Mouse (Mus musculus) forebrain, embryonic 15.5 days (tissue): ENCODE results near the gene Adam23. TPM values are rescaled to one million over a fixed set of nuclear protein-coding genes. Genes with fewer than 3 reads are reported as not detected.

Source experiments
- ATAC-seq: fragments of 200-750 bp; cut with Nextera tagmentation; replicated peaks from 2 replicates; pipeline ENCODE4 v1.8.0; 2017; ENCODE audit warnings: mild to moderate bottlenecking, moderate TSS enrichment, moderate library complexity
- H3K27ac ChIP-seq: fragments of 300-500 bp; sonication (generic); replicated peaks from 2 replicates; pipeline ENCODE4 v1.5.1; 2015; ENCODE audit warnings: mild to moderate bottlenecking, inconsistent platforms
- H3K27me3 ChIP-seq: fragments of 300-500 bp; sonication (generic); 2 replicates; pipeline ENCODE4 v1.6.1; 2015; ENCODE audit warnings: inconsistent platforms
- H3K36me3 ChIP-seq: fragments of 300-500 bp; sonication (generic); 2 replicates; pipeline ENCODE4 v1.6.1; 2015; ENCODE audit warnings: mild to moderate bottlenecking, inconsistent platforms
- H3K4me1 ChIP-seq: fragments of 300-500 bp; sonication (generic); 2 replicates; pipeline ENCODE4 v1.6.1; 2015; ENCODE audit warnings: inconsistent platforms
- H3K4me2 ChIP-seq: fragments of 300-500 bp; sonication (generic); replicated peaks from 2 replicates; pipeline ENCODE4 v1.6.1; 2015; ENCODE audit warnings: mild to moderate bottlenecking, inconsistent platforms
- H3K4me3 ChIP-seq: fragments of 300-500 bp; sonication (generic); 2 replicates; pipeline ENCODE4 v1.5.1; 2015; ENCODE audit warnings: mild to moderate bottlenecking, inconsistent platforms
- H3K9ac ChIP-seq: fragments of 300-500 bp; sonication (generic); replicated peaks from 2 replicates; pipeline ENCODE4 v1.6.1; 2015; ENCODE audit warnings: mild to moderate bottlenecking, inconsistent platforms
- H3K9me3 ChIP-seq: fragments of 300-500 bp; sonication (generic); 2 replicates; pipeline ENCODE4 v1.6.1; 2016; ENCODE audit warnings: inconsistent platforms
- WGBS: fragments of 180-500 bp; shearing (Covaris S2); methylation state at CpG from one replicate; pipeline ENCODE4 v1.1.7; 2015; ENCODE audit warnings: mixed read lengths; 5-methylcytosine and 5-hydroxymethylcytosine counted together
- polyA plus RNA-seq: library from polyadenylated mRNA; unstranded; fragments of >200 nt; fragmentation: Nextera tagmentation; extraction: Ambion mirVana; gene quantifications from 2 replicates; pipeline ENCODE4 v1.2.1, GENCODE M21; 2015

Gene Adam23
- polyA plus RNA-seq, 1 experiment from 2014 or later, result 10.6 TPM

DNA sequence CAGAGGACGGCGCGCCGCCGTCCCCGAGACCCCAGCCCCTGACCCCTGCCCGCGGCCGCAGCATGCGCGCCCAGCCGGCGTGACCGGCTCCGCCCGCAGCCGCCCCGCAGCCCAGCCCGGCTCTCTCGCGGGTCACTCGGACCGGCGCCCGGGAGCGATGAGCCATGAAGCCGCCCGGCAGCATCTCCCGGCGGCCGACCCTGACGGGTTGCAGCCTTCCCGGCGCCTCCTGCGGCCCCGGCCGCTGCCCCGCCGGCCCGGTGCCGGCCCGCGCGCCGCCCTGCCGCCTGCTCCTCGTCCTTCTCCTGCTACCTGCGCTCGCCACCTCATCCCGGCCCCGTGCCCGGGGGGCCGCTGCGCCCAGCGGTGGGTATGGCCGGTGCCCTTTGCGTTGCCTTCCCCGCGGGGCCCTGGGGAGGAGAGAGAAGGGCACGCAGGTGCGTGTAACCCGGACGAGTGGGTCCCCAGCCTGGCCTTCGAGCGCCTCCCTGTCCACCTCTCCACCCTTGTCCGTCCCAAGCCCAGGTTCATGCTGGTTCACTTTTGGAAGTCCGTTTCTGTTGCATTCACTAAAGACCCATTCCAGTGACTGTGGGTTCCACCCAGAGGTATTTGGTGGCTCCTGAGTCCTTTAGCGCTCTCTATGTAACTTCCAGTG lies 485 bp downstream of the Adam23 start:
- peak overlapping the region; percentile 77 for H3K4me3 ChIP-seq
- H3K36me3 ChIP-seq, result no peaks in the 10 kb centered on the region
- no peaks in the 10 kb centered on the region for H3K27me3 ChIP-seq
- no peaks in the 10 kb centered on the region for H3K9me3 ChIP-seq
- H3K4me2 ChIP-seq, result peak overlapping the region; percentile 96
- peak overlapping the region; percentile 79 for H3K9ac ChIP-seq
- peak overlapping the region; percentile 54 for H3K27ac ChIP-seq
- WGBS, result under 1% methylated on average over 62 of the region's 68 CpGs
- ATAC-seq, result peak; percentile 73
- H3K4me1 ChIP-seq, result peaks cover 11% of the 10 kb centered on the region

DNA sequence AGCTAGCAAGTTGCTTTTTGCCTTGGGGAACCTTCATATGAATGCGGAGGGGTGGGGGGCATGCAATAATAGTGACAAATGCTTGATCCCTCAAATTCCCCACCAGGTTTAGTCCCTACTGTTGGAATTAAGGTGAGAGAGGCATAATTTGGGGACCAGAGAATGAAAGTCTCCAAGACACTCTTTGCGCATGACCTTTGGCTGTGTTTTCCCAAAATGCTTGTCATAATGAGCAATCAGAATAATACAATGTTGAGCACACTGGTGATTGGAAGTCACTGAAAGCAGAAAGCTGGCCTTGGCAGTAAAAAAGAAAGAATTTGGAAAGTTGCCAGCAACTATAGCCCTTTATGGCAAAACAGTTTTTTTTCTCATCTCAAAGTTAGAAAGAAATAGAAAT lies 1.0 kb downstream of the Adam23 start:
- Histone ChIP-seq H3K9ac (peak overlapping the region; percentile 79), H3K9me3 (no peaks in the 10 kb centered on the region), H3K4me2 (peak overlapping the region; percentile 96), H3K36me3 (no peaks in the 10 kb centered on the region), H3K4me3 (peak overlapping the region; percentile 77), H3K27me3 (no peaks in the 10 kb centered on the region), H3K4me1 (peaks cover 11% of the 10 kb centered on the region), H3K27ac (no peak overlapping the region)
- no peak for ATAC-seq
- 50% methylated on average over 2 of the region's 2 CpGs for WGBS

DNA sequence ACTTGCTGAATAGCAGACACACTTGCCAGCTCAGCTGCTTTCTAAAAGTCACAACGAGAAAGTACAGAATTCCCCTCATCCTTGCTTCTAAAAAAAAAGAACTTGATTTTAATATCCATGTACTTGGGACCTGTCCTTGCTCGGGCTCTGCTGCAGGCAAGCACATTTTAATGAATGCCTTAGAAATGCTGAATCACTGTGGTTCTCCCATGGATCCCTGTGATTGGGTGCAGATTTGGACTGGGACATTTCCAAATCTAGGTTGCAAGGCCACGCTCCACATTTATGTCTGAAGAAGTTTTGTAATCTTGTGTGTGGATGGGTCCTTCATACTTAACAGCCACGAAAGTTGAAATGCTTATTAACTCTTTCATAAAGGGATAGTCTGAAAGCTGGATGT lies 4.4 kb downstream of the Adam23 start:
- H3K9me3 ChIP-seq, result no peaks in the 10 kb centered on the region
- no peak overlapping the region for H3K4me3 ChIP-seq
- peaks cover 11% of the 10 kb centered on the region for H3K4me1 ChIP-seq
- H3K27ac ChIP-seq, result no peak overlapping the region
- H3K4me2 ChIP-seq, result no peak overlapping the region
- no peak overlapping the region for H3K9ac ChIP-seq
- 87% methylated on average over 4 of the region's 4 CpGs for WGBS
- no peak for ATAC-seq
- no peaks in the 10 kb centered on the region for H3K36me3 ChIP-seq
- no peaks in the 10 kb centered on the region for H3K27me3 ChIP-seq

DNA sequence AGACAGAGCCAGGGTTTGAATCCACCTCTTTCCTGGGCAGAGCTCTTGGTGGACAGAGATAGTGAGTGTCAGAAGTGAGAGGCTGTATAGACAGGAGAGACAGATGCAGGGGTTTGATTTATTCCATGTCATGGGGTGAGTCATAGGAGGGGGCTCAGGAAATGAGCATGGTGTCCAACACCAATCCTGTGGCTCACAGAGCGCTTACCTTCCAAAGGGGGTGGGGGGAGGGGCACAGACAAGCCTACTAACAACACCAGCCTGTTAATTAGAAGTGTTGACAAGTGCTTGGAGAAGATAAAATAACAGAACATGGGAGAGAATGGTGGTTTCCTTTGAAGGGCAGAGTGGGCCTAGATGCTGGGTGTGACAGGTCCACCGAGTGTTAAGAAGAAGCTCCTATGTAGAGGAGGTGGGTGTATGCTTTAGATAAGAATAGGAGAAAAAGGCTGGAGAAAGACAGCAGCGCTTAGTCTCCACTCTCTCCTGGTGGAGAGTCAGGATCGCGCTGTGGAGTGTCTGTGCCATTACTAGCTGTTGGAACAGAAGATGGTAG lies 7.7 kb downstream of the Adam23 start:
- Histone ChIP-seq H3K4me2 (no peak overlapping the region), H3K27ac (no peak overlapping the region), H3K9ac (no peak overlapping the region), H3K27me3 (no peaks in the 10 kb centered on the region), H3K4me3 (no peak overlapping the region), H3K9me3 (no peaks in the 10 kb centered on the region), H3K4me1 (peaks cover 3% of the 10 kb centered on the region; the same call in 1 of the 2 replicates), H3K36me3 (no peaks in the 10 kb centered on the region)
- ATAC-seq, result no peak
- 79% methylated on average over 5 of the region's 5 CpGs for WGBS

DNA sequence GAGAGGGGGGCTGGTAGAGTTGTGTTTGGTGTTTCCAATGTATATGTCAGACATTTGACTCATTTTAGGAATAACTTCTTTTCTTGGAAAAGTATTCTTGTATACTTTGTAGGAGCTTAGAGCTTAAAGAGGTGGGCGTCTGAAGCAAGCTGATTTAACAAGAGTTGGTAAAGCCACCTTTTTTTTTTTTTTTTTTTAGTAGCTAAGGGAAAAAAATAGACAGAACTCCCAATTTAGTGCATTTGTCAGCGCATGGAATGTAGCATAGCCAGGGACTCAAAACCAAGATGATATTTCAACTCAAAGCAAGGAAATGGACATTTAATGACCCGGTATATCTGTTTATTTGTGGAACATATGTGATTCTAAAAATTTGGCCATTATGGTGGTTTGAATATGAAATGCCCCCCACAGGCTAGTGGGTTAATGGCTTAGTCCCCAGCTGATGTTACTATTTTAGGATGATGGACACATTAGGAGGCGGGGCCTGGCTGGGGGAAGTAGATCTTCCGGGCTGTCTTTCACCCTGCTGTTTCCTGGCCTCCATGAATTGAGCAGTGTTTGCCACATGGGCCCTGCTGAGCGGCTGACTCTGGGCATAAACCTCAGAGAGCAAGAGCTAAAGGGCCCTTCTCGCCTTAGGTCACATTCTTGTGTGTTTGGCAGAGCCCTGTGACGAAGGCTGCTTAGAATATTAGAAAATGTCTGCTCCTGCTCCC lies 12.3 kb downstream of the Adam23 start:
- Histone ChIP-seq H3K27ac (no peak overlapping the region), H3K9me3 (no peaks in the 10 kb centered on the region), H3K4me1 (peaks cover 11% of the 10 kb centered on the region; the same call in 1 of the 2 replicates), H3K4me2 (no peak overlapping the region), H3K4me3 (no peak overlapping the region), H3K27me3 (no peaks in the 10 kb centered on the region), H3K9ac (no peak overlapping the region), H3K36me3 (no peaks in the 10 kb centered on the region)
- 72% methylated on average over 8 of the region's 8 CpGs for WGBS
- ATAC-seq, result no peak

DNA sequence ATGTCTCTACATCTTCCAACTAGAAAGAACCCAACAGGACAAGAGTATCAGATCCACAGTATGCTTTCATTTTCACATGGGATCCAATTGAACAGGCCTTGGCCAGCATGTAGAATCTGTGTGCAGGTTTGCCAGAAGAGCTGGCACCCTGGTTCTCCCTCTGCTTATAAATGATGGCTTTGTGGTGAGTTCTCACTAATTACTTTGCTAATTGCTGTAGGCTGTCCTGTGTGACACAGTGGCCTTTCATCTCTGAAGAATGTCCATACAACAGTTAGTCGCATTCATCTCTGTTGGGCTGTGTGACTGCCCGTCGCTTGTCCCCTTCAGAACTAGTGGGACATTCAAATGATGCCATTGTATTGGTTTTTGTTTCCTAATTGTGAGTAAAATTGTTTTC lies 13.5 kb downstream of the Adam23 start:
- Histone ChIP-seq H3K4me2 (no peak overlapping the region), H3K4me3 (no peak overlapping the region), H3K9me3 (no peaks in the 10 kb centered on the region), H3K4me1 (peaks cover 11% of the 10 kb centered on the region; the same call in 1 of the 2 replicates), H3K36me3 (no peaks in the 10 kb centered on the region), H3K27ac (no peak overlapping the region), H3K9ac (no peak overlapping the region), H3K27me3 (no peaks in the 10 kb centered on the region)
- WGBS, result 25% methylated on average over 3 of the region's 3 CpGs
- ATAC-seq, result peak; percentile 53

DNA sequence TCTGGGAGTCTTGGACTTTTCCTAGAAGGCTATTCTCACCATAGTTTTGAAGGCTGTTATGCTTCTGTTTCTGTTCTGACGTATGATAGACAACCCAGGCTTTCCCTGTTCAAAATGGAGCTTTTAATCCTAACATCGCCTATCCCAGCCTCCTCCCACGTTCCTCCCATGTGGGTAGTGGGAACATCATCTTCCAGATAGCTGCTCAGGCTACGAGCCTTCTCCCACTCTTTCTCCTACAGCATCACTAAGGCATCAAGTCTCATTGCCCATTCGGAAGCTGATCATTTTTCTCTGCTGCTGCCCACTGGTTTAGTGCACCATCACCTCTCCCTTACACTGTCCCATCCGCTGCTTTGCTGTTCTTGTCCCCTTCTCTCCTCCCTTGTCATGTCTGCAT lies 14.2 kb downstream of the Adam23 start:
- Histone ChIP-seq H3K4me1 (peaks cover 11% of the 10 kb centered on the region; the same call in 1 of the 2 replicates), H3K9me3 (no peaks in the 10 kb centered on the region), H3K27me3 (no peaks in the 10 kb centered on the region), H3K4me2 (no peak overlapping the region), H3K4me3 (no peak overlapping the region), H3K27ac (no peak overlapping the region), H3K9ac (no peak overlapping the region), H3K36me3 (no peaks in the 10 kb centered on the region)
- ATAC-seq, result no peak
- WGBS, result 71% methylated on average over 6 of the region's 6 CpGs

DNA sequence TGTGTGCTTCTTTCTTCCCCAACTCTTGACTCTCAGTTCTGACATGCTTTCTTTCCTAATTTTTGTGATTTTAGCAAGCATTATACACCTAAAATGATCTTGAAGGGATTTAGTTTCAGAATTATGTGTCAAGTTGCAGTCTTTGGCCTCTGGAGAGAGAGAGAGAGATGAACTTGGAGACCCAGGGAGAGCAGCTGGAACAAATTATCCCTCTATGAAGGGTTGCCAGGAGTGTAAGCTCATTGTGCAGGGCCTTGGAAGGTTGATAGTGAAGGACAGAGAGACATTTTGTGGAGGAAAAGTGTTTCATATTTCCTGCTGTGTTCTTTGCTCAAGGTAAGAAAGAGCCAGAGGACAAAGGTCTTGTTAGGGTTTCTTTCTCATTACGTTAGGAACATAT lies 18.8 kb downstream of the Adam23 start:
- WGBS, result 91% methylated on average over 1 of the region's 1 CpGs

DNA sequence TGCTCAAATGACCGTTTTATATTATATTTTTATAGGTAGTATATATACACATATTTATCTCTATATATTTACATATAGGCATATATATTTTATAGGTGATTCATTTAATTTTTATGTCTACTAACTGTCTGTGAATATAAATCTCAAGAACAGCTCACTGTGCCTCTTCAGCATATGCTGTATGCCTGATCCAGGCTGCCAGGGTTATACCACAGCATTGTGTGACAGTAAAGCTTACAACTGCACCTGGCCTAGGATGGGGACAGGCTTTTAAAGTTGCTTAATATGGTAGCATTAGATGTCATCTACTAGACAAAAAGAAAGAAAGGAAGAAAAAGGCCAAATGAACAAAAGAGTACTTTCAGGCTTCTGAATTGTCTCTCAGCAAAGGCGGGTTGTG lies 27.6 kb downstream of the Adam23 start:
- Histone ChIP-seq H3K9ac (no peak overlapping the region), H3K27me3 (no peaks in the 10 kb centered on the region), H3K4me3 (no peak overlapping the region), H3K36me3 (no peaks in the 10 kb centered on the region), H3K27ac (0 out of 2 replicates have a peak overlapping the region, but pooled peaks have one; percentile 31), H3K4me1 (peaks cover 23% of the 10 kb centered on the region), H3K9me3 (no peaks in the 10 kb centered on the region), H3K4me2 (no peak overlapping the region)
- peak; percentile 58; the same call in 1 of the 2 replicates for ATAC-seq
- WGBS, result 53% methylated on average over 2 of the region's 2 CpGs

More for the DNA sequence above, 18.8 kb downstream of the Adam23 start:
- Histone ChIP-seq H3K27ac (no peak overlapping the region), H3K27me3 (no peaks in the 10 kb centered on the region), H3K9ac (no peak overlapping the region), H3K4me3 (no peak overlapping the region), H3K4me1 (peaks cover 3% of the 10 kb centered on the region; the same call in 1 of the 2 replicates), H3K4me2 (no peak overlapping the region), H3K36me3 (no peaks in the 10 kb centered on the region), H3K9me3 (no peaks in the 10 kb centered on the region)
- no peak for ATAC-seq

DNA sequence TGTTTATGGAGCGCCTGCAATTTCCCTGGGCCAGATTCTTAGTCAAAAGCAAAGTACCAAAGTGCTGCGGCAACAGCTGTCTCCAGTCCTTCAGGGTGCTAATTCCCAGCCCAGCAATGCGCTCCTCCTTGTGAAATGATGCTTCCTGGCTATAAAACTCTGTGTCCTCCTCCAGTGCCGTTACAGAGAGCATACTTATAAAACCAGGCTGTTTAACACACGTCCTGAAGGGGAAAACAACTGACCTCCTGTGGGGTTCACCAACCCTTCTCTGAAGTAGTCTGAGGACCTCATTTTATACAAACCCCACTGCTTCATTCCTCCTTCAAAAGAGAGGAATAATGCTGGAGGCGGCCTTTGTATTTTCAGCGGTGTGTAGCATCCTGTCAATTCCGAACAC lies 28.0 kb downstream of the Adam23 start:
- Histone ChIP-seq H3K27me3 (no peaks in the 10 kb centered on the region), H3K4me3 (no peak overlapping the region), H3K27ac (peak overlapping the region; percentile 31; the same call in 1 of the 2 replicates), H3K4me2 (no peak overlapping the region), H3K9me3 (no peaks in the 10 kb centered on the region), H3K4me1 (peaks cover 23% of the 10 kb centered on the region), H3K36me3 (no peaks in the 10 kb centered on the region), H3K9ac (no peak overlapping the region)
- ATAC-seq, result no peak
- 10% methylated on average over 8 of the region's 8 CpGs for WGBS

DNA sequence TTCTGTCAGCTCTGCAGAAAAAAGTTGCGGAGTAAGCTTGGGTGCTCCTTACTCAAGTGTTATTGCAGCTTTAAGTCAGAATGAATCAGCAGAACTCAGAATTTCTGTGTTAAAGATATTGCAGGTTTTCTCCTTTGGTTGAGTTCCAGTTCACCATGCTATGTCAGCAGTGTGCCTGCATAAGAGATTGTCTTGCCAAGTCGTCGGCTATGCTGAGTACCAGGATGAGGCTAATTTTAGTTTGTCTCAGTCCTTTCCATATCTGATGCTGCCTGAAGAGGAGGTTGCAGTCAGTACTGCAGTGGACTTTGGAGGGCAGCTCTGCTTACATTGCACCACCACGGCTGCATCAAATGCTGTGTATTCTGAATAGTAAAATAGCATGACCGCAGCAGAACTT lies 33.3 kb downstream of the Adam23 start:
- WGBS, result 94% methylated on average over 5 of the region's 5 CpGs
- H3K4me2 ChIP-seq, result no peak overlapping the region
- H3K27ac ChIP-seq, result no peak overlapping the region
- H3K27me3 ChIP-seq, result no peaks in the 10 kb centered on the region
- H3K4me1 ChIP-seq, result peaks cover 3% of the 10 kb centered on the region; the same call in 1 of the 2 replicates
- no peaks in the 10 kb centered on the region for H3K9me3 ChIP-seq
- no peak overlapping the region for H3K4me3 ChIP-seq
- ATAC-seq, result no peak
- no peaks in the 10 kb centered on the region for H3K36me3 ChIP-seq
- no peak overlapping the region for H3K9ac ChIP-seq

DNA sequence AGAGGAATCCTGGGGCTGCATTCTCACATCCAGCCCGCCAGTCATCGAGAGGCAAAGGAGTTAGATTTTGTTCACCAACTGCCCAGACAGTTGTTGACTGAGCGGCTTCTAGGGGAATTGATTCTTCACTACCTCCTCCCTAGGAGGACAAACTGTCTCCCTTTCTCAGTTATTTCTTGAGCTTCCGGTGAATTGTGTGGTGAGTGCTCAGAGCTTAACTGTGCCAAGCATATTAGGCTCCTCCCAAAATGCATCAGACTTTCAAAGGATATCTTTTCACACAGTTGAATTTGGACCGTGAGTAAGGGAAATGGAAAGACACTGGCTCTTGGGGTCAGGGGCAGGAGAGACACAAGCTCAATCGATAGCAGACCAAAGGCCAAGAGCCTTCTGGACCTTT lies 39.0 kb downstream of the Adam23 start:
- no peak overlapping the region for H3K4me2 ChIP-seq
- no peaks in the 10 kb centered on the region for H3K4me1 ChIP-seq
- no peak overlapping the region for H3K27ac ChIP-seq
- no peaks in the 10 kb centered on the region for H3K9me3 ChIP-seq
- H3K9ac ChIP-seq, result no peak overlapping the region
- H3K27me3 ChIP-seq, result no peaks in the 10 kb centered on the region
- H3K4me3 ChIP-seq, result no peak overlapping the region
- no peak for ATAC-seq
- no peaks in the 10 kb centered on the region for H3K36me3 ChIP-seq
- WGBS, result 92% methylated on average over 6 of the region's 6 CpGs
